Mouse (Mus musculus) adrenal gland, postnatal 0 days (tissue): ENCODE results near the gene Apba2. TPM values are rescaled to one million over a fixed set of nuclear protein-coding genes. Genes with fewer than 3 reads are reported as not detected.

ENCODE experiments used
- polyA plus RNA-seq: library from polyadenylated mRNA; unstranded; fragments of >200 nt; fragmentation: Nextera tagmentation; extraction: Ambion mirVana; gene quantifications from 2 replicates; pipeline ENCODE4 v1.2.1, GENCODE M21; 2015

Gene Apba2
- polyA plus RNA-seq, result 8.6 and 27.2 TPM in 2 replicates

GRCm38 (mm10) chr7:64501536-64502270 is at the start of gene Apba2:
Gene Apba2 (plus strand): TSS chr7:64501706.

Other genes starting within 250 kb of the Apba2 start
- 5.1 and 6.7 TPM in 2 replicates for gene Mtmr10, start 214.1 kb upstream of the Apba2 start, polyA plus RNA-seq
- gene Fan1, start 127.6 kb upstream of the Apba2 start, polyA plus RNA-seq, result 3.7 and 6.6 TPM in 2 replicates
- gene Mphosph10, start 109.4 kb upstream of the Apba2 start, polyA plus RNA-seq, result 30.9 and 34.7 TPM in 2 replicates
- 146 and 167 TPM in 2 replicates for gene Mcee, start 109.1 kb upstream of the Apba2 start, polyA plus RNA-seq